Mouse (Mus musculus) brain, embryonic 14.5 days (tissue): ENCODE measurements around the gene Gm10382.

ENCODE experiments used
- CTCF ChIP-seq: fragments of 200-500 bp; IDR thresholded peaks from 2 replicates; pipeline ENCODE4 v1.5.1; 2012; ENCODE audit warnings: inconsistent platforms, mild to moderate bottlenecking, moderate library complexity, borderline replicate concordance; ENCODE audit not compliant: insufficient read depth, insufficient read length; ENCODE audit errors: extremely low read depth
- POLR2A ChIP-seq: fragments of 200-500 bp; IDR thresholded peaks from 2 replicates; pipeline ENCODE4 v1.6.1; 2012; ENCODE audit warnings: mild to moderate bottlenecking, inconsistent platforms, borderline replicate concordance; ENCODE audit not compliant: poor library complexity, insufficient read depth, insufficient read length, severe bottlenecking; ENCODE audit errors: extremely low read depth

- TF ChIP-seq CTCF (no peak), POLR2A (no peak)
Observed at GRCm38 (mm10) chr5:125360981-125361510, 28.1 kb upstream of the Gm10382 start.
